Mouse (Mus musculus): Measurements from ENCODE around the gene Flt3l.

- no peak for TF ChIP-seq EP300 (IDR thresholded peaks at IDR 0.05; ENCODE audit: low read depth)
- TF ChIP-seq CTCF (IDR thresholded peaks at IDR 0.05; ENCODE audit: low read depth): no peak
These were observed 42.3 kb upstream of the Flt3l start for GRCm38 (mm10) chr7:45178550-45178949.

Data from liver, postnatal 0 days (tissue).